17 mouse cellular contexts compared by ENCODE assay signal in the genomic region with DNA sequence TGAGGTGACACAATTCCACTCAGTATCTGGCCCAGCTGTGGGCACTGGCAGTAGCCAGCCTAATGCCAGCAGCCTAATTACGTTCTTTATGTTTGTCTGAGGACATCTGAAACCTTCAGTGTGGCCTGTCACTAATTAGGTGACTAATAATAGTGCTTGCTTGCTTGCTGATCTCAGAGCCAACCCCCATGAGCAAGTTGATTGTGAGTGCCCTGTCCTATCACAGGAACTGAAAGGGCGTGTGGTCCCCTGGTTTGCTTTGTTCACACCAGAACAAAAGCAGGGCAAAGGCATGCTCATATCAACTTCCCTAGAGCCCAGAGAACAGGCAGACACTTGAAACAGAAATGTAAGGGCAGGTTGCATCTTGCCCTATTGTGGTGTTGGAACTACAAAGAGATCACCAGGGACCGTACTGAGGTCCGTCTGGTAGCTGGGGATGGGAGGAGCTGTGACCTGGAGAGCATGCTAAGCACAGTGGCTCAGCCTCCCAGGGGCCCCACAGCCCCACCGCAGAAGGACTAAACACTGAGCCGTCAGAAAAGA.
DNase-seq lines count a peak whose midpoint lies in the region; ATAC-seq lines count a peak whose summit lies in the region.
"Had no signal": no experiment of that assay in that cellular context is flagged by ENCODE, and none has a peak within 500 bp of the region (broad histone marks: within the 10 kb centered on the region; RNA-seq: fewer than 3 reads in every experiment).

No protein-coding gene starts in this region.

- peak overlapping the region; percentile 74; the same call in 1 of the 2 replicates for H3K27ac ChIP-seq in hindbrain, embryonic 10.5 days
- no peak overlapping the region for H3K27ac ChIP-seq in hindbrain, embryonic 16.5 days (ENCODE audit: low read depth, low read length)
- no peak overlapping the region for H3K27ac ChIP-seq in embryonic facial prominence, embryonic 11.5 days (replicated peaks; ENCODE audit: low read depth, low read length)
- H3K27ac ChIP-seq in forebrain, embryonic 15.5 days (replicated peaks): no peak overlapping the region
- H3K27ac ChIP-seq in stomach, embryonic 16.5 days (ENCODE audit: low read length): 0 out of 2 replicates have a peak overlapping the region, but pooled peaks have one; percentile 4
- H3K27ac ChIP-seq: liver, embryonic 13.5 days had no signal

- no peak overlapping the region for H3K4me3 ChIP-seq in hindbrain, embryonic 10.5 days
- H3K4me3 ChIP-seq in hindbrain, embryonic 16.5 days (ENCODE audit: low read length): no peak overlapping the region
- H3K4me3 ChIP-seq in embryonic facial prominence, embryonic 11.5 days (ENCODE audit: low read depth, low read length): no peak overlapping the region
- H3K4me3 ChIP-seq in forebrain, embryonic 15.5 days: no peak overlapping the region
- no peak overlapping the region for H3K4me3 ChIP-seq in stomach, embryonic 16.5 days (replicated peaks; ENCODE audit: low read length)
- H3K4me3 ChIP-seq: liver, embryonic 13.5 days; megakaryocyte, embryonic 14.5 days had no signal

- H3K4me2 ChIP-seq in hindbrain, embryonic 16.5 days (ENCODE audit: low read length): no peak overlapping the region
- H3K4me2 ChIP-seq in embryonic facial prominence, embryonic 11.5 days (ENCODE audit: low read depth, low read length): no peak overlapping the region
- no peak overlapping the region for H3K4me2 ChIP-seq in forebrain, embryonic 15.5 days (replicated peaks)
- no peak overlapping the region for H3K4me2 ChIP-seq in stomach, embryonic 16.5 days (ENCODE audit: low read depth, low read length)
- H3K4me2 ChIP-seq: liver, embryonic 13.5 days had no signal

- H3K4me1 ChIP-seq in hindbrain, embryonic 10.5 days (replicated peaks): peaks cover 21% of the 10 kb centered on the region
- no peaks in the 10 kb centered on the region for H3K4me1 ChIP-seq in hindbrain, embryonic 16.5 days (ENCODE audit: control insufficient read depth, insufficient read depth, low read depth, low read length)
- H3K4me1 ChIP-seq in embryonic facial prominence, embryonic 11.5 days (ENCODE audit: control insufficient read depth, insufficient read depth, low read length): no peaks in the 10 kb centered on the region
- peaks cover 4% of the 10 kb centered on the region for H3K4me1 ChIP-seq in forebrain, embryonic 15.5 days
- H3K4me1 ChIP-seq in stomach, embryonic 16.5 days (ENCODE audit: control insufficient read depth, insufficient read depth, low read length): no peaks in the 10 kb centered on the region
- H3K4me1 ChIP-seq: liver, embryonic 13.5 days had no signal

- H3K9me3 ChIP-seq in hindbrain, embryonic 10.5 days: no peaks in the 10 kb centered on the region; the same call in 1 of the 2 replicates
- H3K9me3 ChIP-seq in hindbrain, embryonic 16.5 days (ENCODE audit: control insufficient read depth, low read length): no peaks in the 10 kb centered on the region
- no peaks in the 10 kb centered on the region for H3K9me3 ChIP-seq in embryonic facial prominence, embryonic 11.5 days (replicated peaks; ENCODE audit: control insufficient read depth, low read length)
- no peaks in the 10 kb centered on the region for H3K9me3 ChIP-seq in forebrain, embryonic 15.5 days
- no peaks in the 10 kb centered on the region for H3K9me3 ChIP-seq in stomach, embryonic 16.5 days (replicated peaks; ENCODE audit: control insufficient read depth, low read length)
- H3K9me3 ChIP-seq: liver, embryonic 13.5 days had no signal

- H3K27me3 ChIP-seq in hindbrain, embryonic 10.5 days (ENCODE audit: insufficient read depth, poor library complexity, severe bottlenecking): 0 out of 2 replicates have a peak, but pooled peaks cover 3% of the 10 kb centered on the region
- H3K27me3 ChIP-seq in hindbrain, embryonic 16.5 days (replicated peaks; ENCODE audit: control insufficient read depth, insufficient read depth, low read length): no peaks in the 10 kb centered on the region
- no peaks in the 10 kb centered on the region for H3K27me3 ChIP-seq in embryonic facial prominence, embryonic 11.5 days (ENCODE audit: control insufficient read depth, insufficient read depth, low read length)
- no peaks in the 10 kb centered on the region for H3K27me3 ChIP-seq in forebrain, embryonic 15.5 days
- H3K27me3 ChIP-seq in stomach, embryonic 16.5 days (ENCODE audit: control insufficient read depth, insufficient read depth, low read length): no peaks in the 10 kb centered on the region
- H3K27me3 ChIP-seq: liver, embryonic 13.5 days had no signal

- 33% methylated on average over 6 of the region's 6 CpGs for WGBS in hindbrain, embryonic 10.5 days
- 32% methylated on average over 6 of the region's 6 CpGs for WGBS in hindbrain, embryonic 16.5 days
- 43% methylated on average over 6 of the region's 6 CpGs for WGBS in embryonic facial prominence, embryonic 11.5 days
- WGBS in forebrain, embryonic 15.5 days: 18% methylated on average over 6 of the region's 6 CpGs
- WGBS in stomach, embryonic 16.5 days: 47% methylated on average over 6 of the region's 6 CpGs

- ATAC-seq in hindbrain, embryonic 16.5 days: no peak
- ATAC-seq in embryonic facial prominence, embryonic 11.5 days (replicated peaks; ENCODE audit: insufficient number of reproducible peaks, low FRiP score, low TSS enrichment, low read depth): peak; percentile 48; the same call in 1 of the 2 replicates
- peak; percentile 55; the same call in 1 of the 2 replicates for ATAC-seq in forebrain, embryonic 15.5 days (replicated peaks)
- ATAC-seq in stomach, embryonic 16.5 days (ENCODE audit: insufficient read depth, low FRiP score): peak; percentile 50; the same call in 1 of the 2 replicates
- ATAC-seq: activated CD4-positive, CD25-positive, alpha-beta regulatory T cell, adult 4 months had no signal

- H3K36me3 ChIP-seq in hindbrain, embryonic 10.5 days: no peaks in the 10 kb centered on the region
- H3K36me3 ChIP-seq in hindbrain, embryonic 16.5 days (ENCODE audit: control insufficient read depth, insufficient read depth, low read length): no peaks in the 10 kb centered on the region
- H3K36me3 ChIP-seq in embryonic facial prominence, embryonic 11.5 days (replicated peaks; ENCODE audit: control insufficient read depth, insufficient read depth, low read depth, low read length): no peaks in the 10 kb centered on the region
- H3K36me3 ChIP-seq in forebrain, embryonic 15.5 days: no peaks in the 10 kb centered on the region
- no peaks in the 10 kb centered on the region for H3K36me3 ChIP-seq in stomach, embryonic 16.5 days (ENCODE audit: control insufficient read depth, insufficient read depth, low read length)
- H3K36me3 ChIP-seq: liver, embryonic 13.5 days had no signal

- DNase-seq in hindbrain, embryonic 10.5 days (ENCODE audit: low spot score): no peak
- DNase-seq in embryonic facial prominence, embryonic 11.5 days (ENCODE audit: low spot score): peak; percentile 38
- DNase-seq in thymus, postnatal 4 days: no peak
- DNase-seq in cerebellum, adult 11-12 months: no peak
- DNase-seq in adrenal gland, adult (ENCODE audit: inconsistent age in 2 of 2, low spot score in 1 of 2): no peak
- DNase-seq: cerebellum, postnatal 25 days; gastrocnemius, postnatal 36 days; heart, postnatal 36 days; kidney, adult 8-10 months; kidney, postnatal 36 days; liver, embryonic 13.5 days; right cerebral cortex, postnatal 14 days had no signal

- no peak overlapping the region for H3K9ac ChIP-seq in hindbrain, embryonic 16.5 days (ENCODE audit: low read depth, low read length)
- H3K9ac ChIP-seq in embryonic facial prominence, embryonic 11.5 days (replicated peaks; ENCODE audit: low read length): no peak overlapping the region
- no peak overlapping the region for H3K9ac ChIP-seq in forebrain, embryonic 15.5 days (replicated peaks)
- no peak overlapping the region for H3K9ac ChIP-seq in stomach, embryonic 16.5 days (ENCODE audit: low read length)
- H3K9ac ChIP-seq: liver, embryonic 13.5 days had no signal

Comparison
In these comparisons a context has a peak if more than half of its experiments do, and no peak if none do; other contexts are left out.
1. H3K27ac ChIP-seq: peak in hindbrain, embryonic 10.5 days (single experiment) and stomach, embryonic 16.5 days (single experiment); none in hindbrain, embryonic 16.5 days (single experiment), embryonic facial prominence, embryonic 11.5 days (single experiment) and forebrain, embryonic 15.5 days (single experiment).